Mouse (Mus musculus): ENCODE measurements around the gene Chd1l. TPM values are rescaled to one million over a fixed set of nuclear protein-coding genes. Genes with fewer than 3 reads are reported as not detected.

Gene Chd1l
- polyA plus RNA-seq, 1 experiment, result 5.2 TPM

DNA sequence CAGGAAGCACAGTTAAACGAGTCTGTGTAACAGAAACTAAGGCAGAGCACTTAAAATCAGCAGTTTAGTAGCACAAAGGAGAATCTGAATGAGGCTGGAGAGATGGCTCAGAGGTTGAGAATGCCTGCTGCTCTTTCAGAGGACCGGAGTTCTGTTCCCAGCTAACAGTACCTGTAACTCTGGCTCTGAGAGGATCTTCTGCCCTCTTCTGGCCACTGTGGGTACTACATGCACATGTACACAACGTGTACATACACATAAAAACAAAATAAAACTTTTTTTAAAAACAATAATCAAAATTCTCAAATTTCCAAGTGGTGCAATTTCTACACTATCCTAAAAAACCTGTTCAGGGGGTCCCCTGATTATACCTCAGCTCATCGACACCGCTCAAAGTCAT, 85.2 kb downstream of the Chd1l start:
- no peak for DNase-seq (ENCODE audit: low read depth)

DNA sequence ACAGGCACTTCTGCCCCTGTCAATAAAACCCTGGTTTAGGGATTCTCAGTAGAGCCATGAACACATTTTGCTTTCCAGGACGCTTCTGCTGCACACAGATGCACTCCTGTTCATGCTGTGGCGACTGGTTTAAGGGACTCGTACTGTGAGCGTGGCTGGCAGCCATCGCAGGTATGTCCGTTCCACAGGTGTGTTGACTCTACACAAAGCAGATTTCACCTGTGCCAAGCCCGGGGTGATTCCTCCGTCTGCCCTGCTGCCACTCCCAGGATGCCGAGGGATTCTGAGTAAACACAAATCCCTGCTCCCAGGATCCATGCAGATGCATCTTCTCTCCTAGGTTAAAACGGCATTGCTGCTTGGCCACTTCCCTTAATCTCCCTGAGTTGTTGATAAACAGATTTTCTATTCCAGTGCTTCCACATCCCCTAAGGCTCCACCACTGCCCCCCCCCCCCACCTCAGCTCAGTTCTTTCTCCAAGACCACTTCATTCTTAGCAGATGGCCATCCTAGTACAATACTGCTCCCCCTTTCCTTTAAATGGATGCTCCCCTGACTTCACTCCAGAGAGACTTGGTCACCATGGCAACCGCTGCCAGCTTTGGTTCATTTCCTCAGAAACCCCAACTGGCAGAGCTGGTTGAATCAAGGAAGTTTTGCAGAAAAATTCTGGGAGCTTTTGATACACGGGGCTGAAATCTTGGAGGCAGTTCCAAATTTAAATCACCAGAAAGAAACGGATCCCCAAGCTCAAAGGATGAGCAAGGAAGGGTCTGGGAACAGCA, 87.9 kb downstream of the Chd1l start:
- no peak for DNase-seq (ENCODE audit: low read depth)

DNA sequence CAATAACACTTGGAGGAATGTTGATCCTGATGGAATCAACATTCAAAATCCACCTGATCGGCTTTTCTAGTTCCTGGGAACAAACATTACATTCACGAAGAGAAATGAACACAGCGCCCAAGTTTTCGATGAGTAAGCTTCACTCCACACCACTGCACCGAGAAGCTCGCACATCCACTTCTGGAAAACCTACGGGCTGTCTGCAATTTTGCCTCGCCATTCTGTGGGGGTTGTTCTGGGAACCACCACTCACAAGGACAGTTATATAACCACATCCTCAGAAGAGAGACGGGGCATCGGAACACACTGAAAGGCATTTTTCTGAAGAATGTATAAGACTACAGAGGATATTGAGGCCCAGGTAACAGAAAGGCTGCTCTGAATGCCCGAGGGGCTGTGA, 90.1 kb downstream of the Chd1l start:
- DNase-seq (ENCODE audit: low read depth), result no peak

DNA sequence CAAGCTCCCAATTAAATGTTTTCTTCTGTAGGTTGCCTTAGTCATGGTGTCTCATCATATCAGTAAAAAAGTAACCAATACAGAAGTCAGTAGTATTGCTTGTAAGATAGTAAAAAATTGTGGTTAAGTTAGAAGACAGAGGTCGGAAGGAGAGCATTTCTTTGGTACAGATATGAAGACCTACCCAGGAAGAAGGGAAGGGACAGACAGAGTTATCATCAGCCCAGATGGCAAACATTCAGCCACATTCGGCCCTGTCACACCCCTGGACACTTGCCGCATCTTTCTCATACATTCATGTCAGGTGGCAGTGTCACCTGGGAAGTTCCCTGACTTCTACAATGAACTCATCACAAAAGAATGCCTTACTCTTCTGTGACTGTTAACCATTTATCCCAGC, 97.7 kb downstream of the Chd1l start:
- DNase-seq (ENCODE audit: low read depth), result no peak

Other genes with a start within 250 kb of the Chd1l start
- gene Olfr1402, start 188.2 kb downstream of the Chd1l start, polyA plus RNA-seq (2012; rRNA removed), result not detected in 2 replicates
- 6.4 and 10.1 TPM in 2 replicates for gene Fmo5, start 18.6 kb upstream of the Chd1l start, polyA plus RNA-seq (2012; rRNA removed)
- 9.7 and 11.6 TPM in 2 replicates for gene Prkab2, start 48.0 kb upstream of the Chd1l start, polyA plus RNA-seq (2012; rRNA removed)
- not detected in 2 replicates for gene Gm17651, start 64.5 kb upstream of the Chd1l start, polyA plus RNA-seq (2012; rRNA removed)